Mouse (Mus musculus) embryonic facial prominence, embryonic 13.5 days (tissue): Measurements from ENCODE around the gene Xlr4b. TPM values are rescaled to one million over a fixed set of nuclear protein-coding genes. Genes with fewer than 3 reads are reported as not detected.
"Not testable (repeated sequence)": the region's sequence is repeated elsewhere in the genome, so short reads cannot be mapped to it uniquely, and the experiment has no call there.

Experiments used
- ATAC-seq: fragments of 200-750 bp; cut with Nextera tagmentation; 2 replicates; pipeline ENCODE4 v1.8.0; 2017; ENCODE audit warnings: low read depth; ENCODE audit not compliant: insufficient number of reproducible peaks, insufficient read depth, low FRiP score, low TSS enrichment
- H3K27ac ChIP-seq: fragments of 300-500 bp; sonication (generic); 2 replicates; pipeline ENCODE4 v1.5.1; 2015; ENCODE audit warnings: moderate library complexity, mild to moderate bottlenecking, inconsistent platforms
- H3K27me3 ChIP-seq: fragments of 300-500 bp; sonication (generic); 2 replicates; pipeline ENCODE4 v1.6.1; 2015; ENCODE audit warnings: mild to moderate bottlenecking, inconsistent platforms
- H3K36me3 ChIP-seq: fragments of 300-500 bp; sonication (generic); 2 replicates; pipeline ENCODE4 v1.6.1; 2015; ENCODE audit warnings: mild to moderate bottlenecking, inconsistent platforms
- H3K4me1 ChIP-seq: fragments of 300-500 bp; sonication (generic); 2 replicates; pipeline ENCODE4 v1.6.1; 2015; ENCODE audit warnings: inconsistent platforms
- H3K4me2 ChIP-seq: fragments of 300-500 bp; sonication (generic); 2 replicates; pipeline ENCODE4 v1.6.1; 2015; ENCODE audit warnings: moderate library complexity, mild to moderate bottlenecking, inconsistent platforms
- H3K4me3 ChIP-seq: fragments of 300-500 bp; sonication (generic); 2 replicates; pipeline ENCODE4 v1.5.1; 2015; ENCODE audit warnings: mild to moderate bottlenecking, inconsistent platforms
- H3K9ac ChIP-seq: fragments of 300-500 bp; sonication (generic); 2 replicates; pipeline ENCODE4 v1.6.1; 2015; ENCODE audit warnings: mild to moderate bottlenecking, inconsistent platforms
- H3K9me3 ChIP-seq: fragments of 300-500 bp; sonication (generic); 2 replicates; pipeline ENCODE4 v1.6.1; 2016; ENCODE audit warnings: inconsistent platforms
- WGBS: fragments of 180-500 bp; shearing (Covaris S2); methylation state at CpG from one replicate; pipeline ENCODE4 v1.1.7; 2015; ENCODE audit warnings: mixed read lengths; 5-methylcytosine and 5-hydroxymethylcytosine counted together
- polyA plus RNA-seq: library from polyadenylated mRNA; unstranded; fragments of >200 nt; fragmentation: Nextera tagmentation; extraction: Ambion mirVana; gene quantifications from 2 replicates; pipeline ENCODE4 v1.2.1, GENCODE M21; 2015

The Xlr4b gene
- polyA plus RNA-seq: 0.52 and 0.70 TPM in 2 replicates

- 75% methylated on average over 18 of the region's 19 CpGs for WGBS
- H3K9me3 ChIP-seq, H3K4me1 ChIP-seq, H3K27ac ChIP-seq, ATAC-seq, H3K4me3 ChIP-seq, H3K36me3 ChIP-seq, H3K4me2 ChIP-seq, H3K27me3 ChIP-seq, H3K9ac ChIP-seq: not testable (repeated sequence)
These were observed at the start of gene Xlr4b for GRCm38 (mm10) chrX:73213819-73214564. TSS of gene Xlr4b (plus strand) at chrX:73214333.

- not testable (repeated sequence) for ATAC-seq, H3K36me3 ChIP-seq, H3K9ac ChIP-seq, H3K4me2 ChIP-seq, H3K27ac ChIP-seq, H3K9me3 ChIP-seq, H3K4me1 ChIP-seq, H3K4me3 ChIP-seq, H3K27me3 ChIP-seq
- WGBS: 81% methylated on average over 6 of the region's 15 CpGs
These were observed 37.2 kb upstream of the Xlr4b start, which contains the start of gene Spin2d for GRCm38 (mm10) chrX:73176889-73177288. TSS of gene Spin2d (minus strand) at chrX:73176989.

GRCm38 (mm10) chrX:73191934-73192333 is 22.2 kb upstream of the Xlr4b start, which contains the start of gene Xlr3b:
TSS of gene Xlr3b (plus strand) at chrX:73192207.
- not testable (repeated sequence) for H3K9me3 ChIP-seq, H3K4me2 ChIP-seq, H3K4me1 ChIP-seq, H3K27ac ChIP-seq, H3K9ac ChIP-seq, ATAC-seq, H3K36me3 ChIP-seq, H3K4me3 ChIP-seq, H3K27me3 ChIP-seq
- 85% methylated on average over 9 of the region's 12 CpGs for WGBS

GRCm38 (mm10) chrX:73225365-73225764 is 11.2 kb downstream of the Xlr4b start:
- no peaks in the 10 kb centered on the region for H3K4me1 ChIP-seq
- 60% methylated on average over 1 of the region's 1 CpGs for WGBS
- no peaks in the 10 kb centered on the region for H3K36me3 ChIP-seq
- ATAC-seq: no peak
- H3K4me3 ChIP-seq: no peak overlapping the region
- peaks cover 15% of the 10 kb centered on the region for H3K27me3 ChIP-seq
- H3K9ac ChIP-seq: no peak overlapping the region
- H3K27ac ChIP-seq: no peak overlapping the region
- no peak overlapping the region for H3K4me2 ChIP-seq
- H3K9me3 ChIP-seq: no peaks in the 10 kb centered on the region

GRCm38 (mm10) chrX:73227914-73228605 is 13.9 kb downstream of the Xlr4b start, which contains the start of gene F8a:
TSS of gene F8a (plus strand) at chrX:73228291.
- ATAC-seq: peak; percentile 91
- H3K4me3 ChIP-seq: peak within 1 kb of the TSS; percentile 57
- H3K9me3 ChIP-seq: no peaks in the 10 kb centered on the region
- H3K4me1 ChIP-seq: no peaks in the 10 kb centered on the region
- no peaks in the 10 kb centered on the region for H3K36me3 ChIP-seq
- H3K27ac ChIP-seq: peak within 1 kb of the TSS; percentile 82
- H3K9ac ChIP-seq: peak within 1 kb of the TSS; percentile 74
- WGBS: 22% methylated on average over 39 of the region's 39 CpGs
- peak within 1 kb of the TSS; percentile 80 for H3K4me2 ChIP-seq
- peaks cover 15% of the 10 kb centered on the region for H3K27me3 ChIP-seq

- peak overlapping the region; percentile 74 for H3K9ac ChIP-seq
- H3K36me3 ChIP-seq: no peaks in the 10 kb centered on the region
- no peaks in the 10 kb centered on the region for H3K9me3 ChIP-seq
- peak overlapping the region; percentile 82 for H3K27ac ChIP-seq
- H3K4me1 ChIP-seq: no peaks in the 10 kb centered on the region
- ATAC-seq: peak; percentile 56
- H3K4me2 ChIP-seq: peak overlapping the region; percentile 80
- peaks cover 15% of the 10 kb centered on the region for H3K27me3 ChIP-seq
- WGBS: 25% methylated on average over 48 of the region's 51 CpGs
- H3K4me3 ChIP-seq: peak overlapping the region; percentile 57
These were observed 14.6 kb downstream of the Xlr4b start for GRCm38 (mm10) chrX:73228606-73229214.

- Histone ChIP-seq H3K27me3 (peaks cover 15% of the 10 kb centered on the region), H3K4me3 (peak overlapping the region; percentile 57), H3K4me2 (peak overlapping the region; percentile 80), H3K27ac (no peak overlapping the region), H3K36me3 (no peaks in the 10 kb centered on the region), H3K9me3 (no peaks in the 10 kb centered on the region), H3K9ac (peak overlapping the region; percentile 74; the same call in 1 of the 2 replicates), H3K4me1 (no peaks in the 10 kb centered on the region)
- WGBS: 36% methylated on average over 3 of the region's 3 CpGs
- no peak for ATAC-seq
These were observed 15.2 kb downstream of the Xlr4b start for GRCm38 (mm10) chrX:73229288-73229687.

GRCm38 (mm10) chrX:73242821-73243325 is 28.7 kb downstream of the Xlr4b start, which contains the start of gene Xlr4c:
TSS of gene Xlr4c (minus strand) at chrX:73243130.
- H3K27ac ChIP-seq, H3K4me3 ChIP-seq, H3K36me3 ChIP-seq, ATAC-seq, H3K9me3 ChIP-seq, H3K4me1 ChIP-seq, H3K4me2 ChIP-seq, H3K27me3 ChIP-seq, H3K9ac ChIP-seq: not testable (repeated sequence)
- 86% methylated on average over 14 of the region's 14 CpGs for WGBS

- H3K27ac ChIP-seq, ATAC-seq, H3K9ac ChIP-seq, H3K36me3 ChIP-seq, H3K4me2 ChIP-seq, H3K27me3 ChIP-seq, H3K4me1 ChIP-seq, H3K4me3 ChIP-seq, H3K9me3 ChIP-seq: not testable (repeated sequence)
- WGBS: 76% methylated on average over 1 of the region's 2 CpGs
These were observed 48.3 kb downstream of the Xlr4b start for GRCm38 (mm10) chrX:73262428-73262827.

GRCm38 (mm10) chrX:73265270-73265669 is 51.1 kb downstream of the Xlr4b start, which contains the start of gene Xlr3c:
TSS of gene Xlr3c (minus strand) at chrX:73265390.
- ATAC-seq, H3K9ac ChIP-seq, H3K27me3 ChIP-seq, H3K27ac ChIP-seq, H3K4me3 ChIP-seq, H3K9me3 ChIP-seq, H3K4me2 ChIP-seq, H3K4me1 ChIP-seq, H3K36me3 ChIP-seq: not testable (repeated sequence)
- WGBS: 90% methylated on average over 14 of the region's 14 CpGs
